Mouse (Mus musculus) T-helper 17 cell (primary cell): ENCODE measurements around the gene Tcf25.
"Not testable (repeated sequence)": the region's sequence is repeated elsewhere in the genome, so short reads cannot be mapped to it uniquely, and the experiment has no call there.

Source experiments
- in situ Hi-C, 2 experiments: fragments of 300-600 bp; cut with MboI, MseI; formaldehyde crosslinking; loops; 1 replicate in 1 of 2; 2 replicates in 1 of 2; pipeline ENCODE4 v1.15.1; 2025; ENCODE audit warnings: high pct_unique_total_duplicates in 2 of 2

Gene Tcf25

GRCm38 (mm10) chr8:123428939-123429721 is 55.6 kb downstream of the Tcf25 start:
- in situ Hi-C loops, result no loop called here

- in situ Hi-C loops, result not testable (repeated sequence)
These were observed 56.1 kb downstream of the Tcf25 start for GRCm38 (mm10) chr8:123429722-123430013.

GRCm38 (mm10) chr8:123430936-123431335 is 57.4 kb downstream of the Tcf25 start:
- in situ Hi-C loops, result not testable (repeated sequence)

GRCm38 (mm10) chr8:123431616-123432365 is 58.2 kb downstream of the Tcf25 start:
- in situ Hi-C loops, result no loop called here

GRCm38 (mm10) chr8:123432381-123432780 is 58.8 kb downstream of the Tcf25 start:
- in situ Hi-C loops, result no loop called here

GRCm38 (mm10) chr8:123433241-123433974 is 59.9 kb downstream of the Tcf25 start:
- in situ Hi-C loops, result not testable (repeated sequence)

GRCm38 (mm10) chr8:123441788-123442187 is 68.2 kb downstream of the Tcf25 start:
- in situ Hi-C loops, result no loop called here

GRCm38 (mm10) chr8:123442351-123442750 is 68.8 kb downstream of the Tcf25 start:
- in situ Hi-C loops, result no loop called here

- in situ Hi-C loops, result no loop called here
These were observed 69.5 kb downstream of the Tcf25 start for GRCm38 (mm10) chr8:123442871-123443575.

- in situ Hi-C loops, result no loop called here
These were observed 70.0 kb downstream of the Tcf25 start for GRCm38 (mm10) chr8:123443576-123443921.

GRCm38 (mm10) chr8:123444131-123444530 is 70.6 kb downstream of the Tcf25 start:
- in situ Hi-C loops, result no loop called here

GRCm38 (mm10) chr8:123445981-123446380 is 72.4 kb downstream of the Tcf25 start:
- in situ Hi-C loops, result no loop called here

GRCm38 (mm10) chr8:123446799-123447198 is 73.2 kb downstream of the Tcf25 start:
- in situ Hi-C loops, result no loop called here

- in situ Hi-C loops, result no loop called here
These were observed 77.2 kb downstream of the Tcf25 start for GRCm38 (mm10) chr8:123450783-123451182.

GRCm38 (mm10) chr8:123451747-123452146 is 78.2 kb downstream of the Tcf25 start:
- in situ Hi-C loops, result not testable (repeated sequence)

GRCm38 (mm10) chr8:123452149-123452548 is 78.6 kb downstream of the Tcf25 start:
- in situ Hi-C loops, result no loop called here

- in situ Hi-C loops, result no loop called here
These were observed 79.7 kb downstream of the Tcf25 start for GRCm38 (mm10) chr8:123453291-123453690.
